9 mouse cellular contexts compared by ENCODE assay signal in genomic region chr17:24648731-24649377, GRCm38 (mm10). TPM values are rescaled to one million over a fixed set of nuclear protein-coding genes. Genes with fewer than 3 reads are reported as not detected.
DNase-seq lines count a peak whose midpoint lies in the region; ATAC-seq lines count a peak whose summit lies in the region.
"Had no signal": no experiment of that assay in that cellular context is flagged by ENCODE, and none has a peak within 500 bp of the region (broad histone marks: within the 10 kb centered on the region; RNA-seq: fewer than 3 reads in every experiment).

No protein-coding gene starts in this region.

- DNase-seq in heart, adult 9 months (ENCODE audit: low spot score in 2 of 2) = no peak
- peak; percentile 67 to 68 for DNase-seq in cerebellum, postnatal 25 days
- no peak for DNase-seq in hindbrain, embryonic 10.5 days (ENCODE audit: low spot score)
- DNase-seq in midbrain, embryonic 10.5 days (ENCODE audit: low spot score) = no peak
- DNase-seq in thymus, postnatal 36 days = no peak
- no peak for DNase-seq in layer of hippocampus, postnatal 14 days (ENCODE audit: low spot score in 2 of 2)
- DNase-seq: thymus, adult 18-20 months had no signal

- 69% methylated on average over 10 of the region's 10 CpGs for WGBS in heart, embryonic 12.5 days
- 72% methylated on average over 10 of the region's 10 CpGs for WGBS in hindbrain, embryonic 10.5 days
- 72% methylated on average over 10 of the region's 10 CpGs for WGBS in midbrain, embryonic 10.5 days

- peak overlapping the region; percentile 84 for H3K9ac ChIP-seq in heart, embryonic 12.5 days

- H3K4me2 ChIP-seq in heart, embryonic 12.5 days = peak overlapping the region; percentile 96

- H3K9me3 ChIP-seq in heart, embryonic 12.5 days (replicated peaks) = no peaks in the 10 kb centered on the region
- no peaks in the 10 kb centered on the region for H3K9me3 ChIP-seq in hindbrain, embryonic 10.5 days
- no peaks in the 10 kb centered on the region for H3K9me3 ChIP-seq in midbrain, embryonic 10.5 days (replicated peaks)

- H3K4me3 ChIP-seq in heart, embryonic 12.5 days = peak overlapping the region; percentile 77
- peak overlapping the region; percentile 76 for H3K4me3 ChIP-seq in hindbrain, embryonic 10.5 days
- peak overlapping the region; percentile 77 for H3K4me3 ChIP-seq in midbrain, embryonic 10.5 days

- peaks cover 45% of the 10 kb centered on the region for H3K27me3 ChIP-seq in heart, embryonic 12.5 days (replicated peaks)
- peaks cover 47% of the 10 kb centered on the region for H3K27me3 ChIP-seq in hindbrain, embryonic 10.5 days (ENCODE audit: insufficient read depth, poor library complexity, severe bottlenecking)
- peaks cover 56% of the 10 kb centered on the region for H3K27me3 ChIP-seq in midbrain, embryonic 10.5 days (ENCODE audit: low read depth, poor library complexity, severe bottlenecking)

- H3K36me3 ChIP-seq in heart, embryonic 12.5 days = no peaks in the 10 kb centered on the region
- H3K36me3 ChIP-seq in hindbrain, embryonic 10.5 days = no peaks in the 10 kb centered on the region
- H3K36me3 ChIP-seq in midbrain, embryonic 10.5 days = no peaks in the 10 kb centered on the region

- ATAC-seq in heart, embryonic 12.5 days (ENCODE audit: insufficient number of reproducible peaks, low FRiP score) = no peak
- no peak for ATAC-seq in monocyte, adult 5-6 weeks (replicated peaks; ENCODE audit: insufficient number of reproducible peaks, low FRiP score, low TSS enrichment, poor library complexity, severe bottlenecking)

- peaks cover 65% of the 10 kb centered on the region for H3K4me1 ChIP-seq in heart, embryonic 12.5 days (replicated peaks)
- peaks cover 54% of the 10 kb centered on the region for H3K4me1 ChIP-seq in hindbrain, embryonic 10.5 days (replicated peaks)
- peaks cover 36% of the 10 kb centered on the region for H3K4me1 ChIP-seq in midbrain, embryonic 10.5 days

- H3K27ac ChIP-seq in heart, embryonic 12.5 days (ENCODE audit: poor library complexity, severe bottlenecking) = 0 out of 2 replicates have a peak overlapping the region, but pooled peaks have one; percentile 68
- no peak overlapping the region for H3K27ac ChIP-seq in hindbrain, embryonic 10.5 days
- no peak overlapping the region for H3K27ac ChIP-seq in midbrain, embryonic 10.5 days (replicated peaks)

RNA-seq across cellular contexts. Expression of gene Slc9a3r2, which starts 1.3 kb away (rescaled TPM):
- 56.6 and 59.7 TPM in 2 replicates for polyA plus RNA-seq in heart, embryonic 12.5 days (2016; fragmentation: Nextera tagmentation; extraction: Ambion mirVana)
- polyA plus RNA-seq in hindbrain, embryonic 10.5 days (2016; fragmentation: Nextera tagmentation; extraction: Ambion mirVana) = 34.2 and 39.2 TPM in 2 replicates
- 30.2 and 33.2 TPM in 2 replicates for polyA plus RNA-seq in midbrain, embryonic 10.5 days (2016; fragmentation: Nextera tagmentation; extraction: Ambion mirVana)
- total RNA-seq in monocyte, adult 5-6 weeks (2017) = 0.48 to 0.78 TPM in 2 of 3 replicates, not detected in the other
- 10 to 100 TPM; 47.9 to 52.4 TPM for total RNA-seq in layer of hippocampus, postnatal 14 days (2021)

RNA-seq across cellular contexts. Expression of gene Npw, which starts 9.4 kb away (rescaled TPM):
- not detected in 2 replicates for polyA plus RNA-seq in heart, embryonic 12.5 days (2016; fragmentation: Nextera tagmentation; extraction: Ambion mirVana)
- polyA plus RNA-seq in hindbrain, embryonic 10.5 days (2016; fragmentation: Nextera tagmentation; extraction: Ambion mirVana) = not detected in 2 replicates
- not detected in 2 replicates for polyA plus RNA-seq in midbrain, embryonic 10.5 days (2016; fragmentation: Nextera tagmentation; extraction: Ambion mirVana)
- total RNA-seq in monocyte, adult 5-6 weeks (2017) = not detected in 3 replicates
- total RNA-seq in layer of hippocampus, postnatal 14 days (2021) = 1 to 10 TPM; 3.7 to 3.9 TPM

RNA-seq across cellular contexts. Expression of gene Nthl1, which starts 16.4 kb away (rescaled TPM):
- polyA plus RNA-seq in heart, embryonic 12.5 days (2016; fragmentation: Nextera tagmentation; extraction: Ambion mirVana) = 7.8 and 8.3 TPM in 2 replicates
- polyA plus RNA-seq in hindbrain, embryonic 10.5 days (2016; fragmentation: Nextera tagmentation; extraction: Ambion mirVana) = 19.9 and 27.1 TPM in 2 replicates
- polyA plus RNA-seq in midbrain, embryonic 10.5 days (2016; fragmentation: Nextera tagmentation; extraction: Ambion mirVana) = 25.2 and 25.3 TPM in 2 replicates
- total RNA-seq in monocyte, adult 5-6 weeks (2017) = 2.5 to 2.6 TPM in 2 of 3 replicates, not detected in the other
- 1 to 10 TPM; 3.9 to 5.3 TPM for total RNA-seq in layer of hippocampus, postnatal 14 days (2021)

RNA-seq across cellular contexts. Expression of gene Tsc2, which starts 16.4 kb away (rescaled TPM):
- polyA plus RNA-seq in heart, embryonic 12.5 days (2016; fragmentation: Nextera tagmentation; extraction: Ambion mirVana) = 66.5 and 74.6 TPM in 2 replicates
- polyA plus RNA-seq in hindbrain, embryonic 10.5 days (2016; fragmentation: Nextera tagmentation; extraction: Ambion mirVana) = 64.1 and 86.9 TPM in 2 replicates
- 62.7 and 79.2 TPM in 2 replicates for polyA plus RNA-seq in midbrain, embryonic 10.5 days (2016; fragmentation: Nextera tagmentation; extraction: Ambion mirVana)
- total RNA-seq in monocyte, adult 5-6 weeks (2017) = 20.2 to 53.0 TPM (median 29.4 TPM) in 3 replicates
- 100 to 1,000 TPM; 160 to 162 TPM for total RNA-seq in layer of hippocampus, postnatal 14 days (2021)

RNA-seq across cellular contexts. Expression of gene Zfp598, which starts 20.6 kb away (rescaled TPM):
- 20.1 and 21.2 TPM in 2 replicates for polyA plus RNA-seq in heart, embryonic 12.5 days (2016; fragmentation: Nextera tagmentation; extraction: Ambion mirVana)
- polyA plus RNA-seq in hindbrain, embryonic 10.5 days (2016; fragmentation: Nextera tagmentation; extraction: Ambion mirVana) = 26.2 and 28.6 TPM in 2 replicates
- 21.7 and 24.3 TPM in 2 replicates for polyA plus RNA-seq in midbrain, embryonic 10.5 days (2016; fragmentation: Nextera tagmentation; extraction: Ambion mirVana)
- total RNA-seq in monocyte, adult 5-6 weeks (2017) = 14.6 to 21.7 TPM (median 15.7 TPM) in 3 replicates
- total RNA-seq in layer of hippocampus, postnatal 14 days (2021) = 10 to 100 TPM; 36.5 to 40.7 TPM

Comparison
In these comparisons a context has a peak if more than half of its experiments do, and no peak if none do; other contexts are left out.
1. DNase-seq: peak in cerebellum, postnatal 25 days (2 of 2); none in heart, adult 9 months (0 of 2), hindbrain, embryonic 10.5 days (single experiment), midbrain, embryonic 10.5 days (single experiment), thymus, postnatal 36 days (0 of 2) and layer of hippocampus, postnatal 14 days (0 of 2).
2. Peak in every context shown above with its lines, with median percentiles within 50 percentile points of each other: H3K4me3 ChIP-seq.